Mouse (Mus musculus) intestine, embryonic 14.5 days (tissue): Measurements from ENCODE around the gene Hs1bp3. TPM values are rescaled to one million over a fixed set of nuclear protein-coding genes. Genes with fewer than 3 reads are reported as not detected.
A peak's percentile ranks its signal among the peaks of the same experiment; 100 is the strongest.

Experiments used
- ATAC-seq: fragments of 200-750 bp; cut with Nextera tagmentation; replicated peaks from 2 replicates; pipeline ENCODE4 v1.8.0; 2017; ENCODE audit warnings: low read depth, moderate number of reproducible peaks, moderate TSS enrichment, moderate library complexity; ENCODE audit not compliant: low FRiP score, low TSS enrichment
- DNase-seq: peaks from one replicate; pipeline ENCODE4 v3.0.0-alpha.2; 2018; ENCODE audit warnings: low spot score
- H3K27ac ChIP-seq: fragments of 300-500 bp; sonication (generic); 2 replicates; pipeline ENCODE4 v1.5.1; 2014; ENCODE audit warnings: low read depth, mild to moderate bottlenecking, control low read depth
- H3K27me3 ChIP-seq: fragments of 300-500 bp; sonication (generic); replicated peaks from 2 replicates; pipeline ENCODE4 v1.6.1; 2014; ENCODE audit warnings: low read length, control low read depth; ENCODE audit not compliant: control insufficient read depth, insufficient read depth
- H3K36me3 ChIP-seq: fragments of 300-500 bp; sonication (generic); 2 replicates; pipeline ENCODE4 v1.6.1; 2014; ENCODE audit warnings: low read length, control low read depth; ENCODE audit not compliant: control insufficient read depth, insufficient read depth
- H3K4me1 ChIP-seq: fragments of 300-500 bp; sonication (generic); replicated peaks from 2 replicates; pipeline ENCODE4 v1.6.1; 2014; ENCODE audit warnings: low read length, control low read depth, mixed read lengths; ENCODE audit not compliant: control insufficient read depth, insufficient read depth
- H3K4me2 ChIP-seq: fragments of 300-500 bp; sonication (generic); 2 replicates; pipeline ENCODE4 v1.6.1; 2014; ENCODE audit warnings: low read length
- H3K4me3 ChIP-seq: fragments of 300-500 bp; sonication (generic); 2 replicates; pipeline ENCODE4 v1.5.1; 2014; ENCODE audit warnings: low read depth, low read length, control low read depth, mixed read lengths
- H3K9ac ChIP-seq: fragments of 300-500 bp; sonication (generic); 2 replicates; pipeline ENCODE4 v1.6.1; 2014; ENCODE audit warnings: mild to moderate bottlenecking, low read length
- H3K9me3 ChIP-seq: fragments of 300-500 bp; sonication (generic); 2 replicates; pipeline ENCODE4 v1.6.1; 2016; ENCODE audit warnings: low read length, control low read depth; ENCODE audit not compliant: control insufficient read depth
- WGBS: fragments of 180-500 bp; shearing (Covaris S2); extraction: QIAGEN DNeasy Blood & Tissue Kit; methylation state at CpG from one replicate; pipeline ENCODE4 v1.1.7; 2014; 5-methylcytosine and 5-hydroxymethylcytosine counted together
- polyA plus RNA-seq: library from polyadenylated mRNA; unstranded; fragments of >200 nt; fragmentation: Nextera tagmentation; extraction: Ambion mirVana; gene quantifications from 2 replicates; pipeline ENCODE4 v1.2.1, GENCODE M21; 2014

The Hs1bp3 gene
- polyA plus RNA-seq, 1 experiment from 2014 or later = 15.4 TPM

DNA sequence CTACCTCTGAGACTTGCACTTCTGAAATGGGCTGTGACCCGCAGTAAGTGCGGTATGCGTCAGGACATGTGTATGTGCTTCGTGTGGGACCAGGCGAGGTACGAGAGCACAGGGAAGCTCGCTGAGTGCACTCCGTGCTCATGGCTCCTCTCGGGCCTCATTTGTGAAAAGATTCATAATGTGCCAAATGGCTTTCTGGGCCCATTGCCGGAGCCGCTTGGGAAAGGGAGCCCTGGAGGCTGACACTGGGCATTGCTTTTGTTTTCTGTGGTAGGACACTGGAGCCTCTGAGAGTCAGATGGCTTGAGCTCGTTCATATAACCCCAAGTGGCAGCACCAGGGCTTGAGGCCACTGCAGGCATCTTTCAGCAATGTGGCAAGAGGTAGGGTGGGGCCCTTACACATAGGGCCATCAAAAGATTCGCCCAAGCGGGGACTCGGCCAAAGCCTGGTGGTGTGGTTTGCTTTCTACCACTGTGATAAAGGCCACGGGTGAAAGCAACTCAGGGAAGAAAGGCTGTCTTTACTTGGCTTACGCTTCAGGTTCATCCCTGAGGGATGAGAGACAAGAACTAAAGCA lies 12.8 kb downstream of the Hs1bp3 start:
- Histone ChIP-seq H3K36me3 (peaks cover 29% of the 10 kb centered on the region), H3K9me3 (no peaks in the 10 kb centered on the region), H3K4me3 (no peak overlapping the region), H3K27ac (no peak overlapping the region), H3K4me2 (no peak overlapping the region), H3K4me1 (peaks cover 4% of the 10 kb centered on the region; the same call in 1 of the 2 replicates), H3K9ac (no peak overlapping the region), H3K27me3 (no peaks in the 10 kb centered on the region)
- 92% methylated on average over 17 of the region's 17 CpGs for WGBS
- DNase-seq (no peak), ATAC-seq (no peak)

DNA sequence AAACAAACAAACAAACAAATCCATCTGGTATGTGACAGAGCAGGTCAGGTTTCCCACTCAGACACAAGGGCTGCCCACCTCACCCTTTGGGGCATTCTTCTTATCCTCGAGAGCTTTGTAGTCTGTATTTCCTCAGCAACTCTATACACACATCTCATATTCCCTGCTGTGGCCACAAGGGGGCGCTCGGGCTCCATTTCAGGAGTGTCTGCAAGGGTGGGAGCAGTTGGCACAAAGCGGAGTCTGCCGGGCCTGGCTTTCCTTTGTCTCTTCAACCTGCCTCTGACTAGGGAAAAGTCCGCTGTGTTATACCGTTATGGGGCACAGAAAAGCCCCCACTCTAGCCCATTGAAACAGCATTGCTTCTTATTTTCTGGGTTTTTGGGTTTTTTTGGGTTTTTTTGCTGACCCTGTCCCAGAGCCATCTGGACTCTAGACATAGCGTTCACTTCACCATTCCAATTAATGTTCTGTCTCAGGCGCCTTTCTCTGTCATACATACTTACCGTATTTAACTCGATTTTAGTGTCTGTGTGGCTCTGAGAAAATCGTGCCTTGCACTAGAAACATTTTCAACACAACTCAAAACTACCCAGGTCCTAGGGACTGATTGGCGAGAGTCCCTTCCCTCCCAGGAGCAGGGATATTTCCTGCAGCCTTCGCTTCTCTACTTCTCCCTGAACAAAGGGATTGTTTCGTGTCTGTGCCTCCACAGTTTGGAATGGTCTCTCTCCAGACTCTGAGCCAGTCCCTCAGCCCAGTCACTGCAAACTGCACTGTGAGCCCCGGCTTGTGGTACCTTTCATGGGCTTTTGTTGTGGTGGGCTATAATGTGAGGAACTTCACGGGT lies 13.8 kb downstream of the Hs1bp3 start:
- Histone ChIP-seq H3K4me3 (no peak overlapping the region), H3K27me3 (no peaks in the 10 kb centered on the region), H3K27ac (peak overlapping the region; percentile 30; the same call in 1 of the 2 replicates), H3K9me3 (no peaks in the 10 kb centered on the region), H3K4me2 (0 out of 2 replicates have a peak overlapping the region, but pooled peaks have one; percentile 3), H3K4me1 (peaks cover 9% of the 10 kb centered on the region; the same call in 1 of the 2 replicates), H3K9ac (0 out of 2 replicates have a peak overlapping the region, but pooled peaks have one; percentile 29), H3K36me3 (peaks cover 21% of the 10 kb centered on the region)
- peak; percentile 81 for ATAC-seq
- DNase-seq = peak; percentile 98
- WGBS = 35% methylated on average over 17 of the region's 17 CpGs

- Histone ChIP-seq H3K9me3 (no peaks in the 10 kb centered on the region), H3K4me3 (no peak overlapping the region), H3K36me3 (peaks cover 21% of the 10 kb centered on the region; the same call in 1 of the 2 replicates), H3K4me1 (peaks cover 13% of the 10 kb centered on the region; the same call in 1 of the 2 replicates), H3K27ac (no peak overlapping the region), H3K9ac (0 out of 2 replicates have a peak overlapping the region, but pooled peaks have one; percentile 29), H3K27me3 (no peaks in the 10 kb centered on the region), H3K4me2 (no peak overlapping the region)
- WGBS = 78% methylated on average over 1 of the region's 1 CpGs
- DNase-seq = no peak
- no peak for ATAC-seq
Observed at GRCm38 (mm10) chr12:8327675-8328053, 14.4 kb downstream of the Hs1bp3 start.

DNA sequence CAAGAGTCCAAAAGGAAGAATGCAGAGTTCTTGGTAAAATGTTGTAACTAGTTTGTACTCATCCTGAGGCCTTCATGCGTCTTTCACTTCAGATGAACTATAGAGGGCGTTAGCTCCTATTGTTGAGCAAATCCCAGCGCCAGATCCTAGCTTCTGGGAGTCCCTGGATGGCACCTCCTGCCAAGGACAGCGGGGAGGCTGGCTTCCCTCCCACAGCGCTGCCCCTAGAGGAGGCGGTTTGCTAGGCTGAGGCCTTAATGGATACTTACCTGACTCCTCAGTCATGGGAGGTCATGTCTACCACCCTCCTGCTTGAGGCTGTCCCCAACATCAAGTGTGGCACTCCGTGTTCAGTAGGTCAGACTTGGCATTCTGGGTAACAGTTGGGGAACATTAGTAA lies 16.0 kb downstream of the Hs1bp3 start:
- Histone ChIP-seq H3K4me3 (no peak overlapping the region), H3K36me3 (peaks cover 19% of the 10 kb centered on the region), H3K27me3 (no peaks in the 10 kb centered on the region), H3K4me2 (no peak overlapping the region), H3K27ac (no peak overlapping the region), H3K4me1 (peaks cover 13% of the 10 kb centered on the region; the same call in 1 of the 2 replicates), H3K9me3 (no peaks in the 10 kb centered on the region), H3K9ac (no peak overlapping the region)
- DNase-seq (no peak), ATAC-seq (no peak)
- 95% methylated on average over 7 of the region's 7 CpGs for WGBS

DNA sequence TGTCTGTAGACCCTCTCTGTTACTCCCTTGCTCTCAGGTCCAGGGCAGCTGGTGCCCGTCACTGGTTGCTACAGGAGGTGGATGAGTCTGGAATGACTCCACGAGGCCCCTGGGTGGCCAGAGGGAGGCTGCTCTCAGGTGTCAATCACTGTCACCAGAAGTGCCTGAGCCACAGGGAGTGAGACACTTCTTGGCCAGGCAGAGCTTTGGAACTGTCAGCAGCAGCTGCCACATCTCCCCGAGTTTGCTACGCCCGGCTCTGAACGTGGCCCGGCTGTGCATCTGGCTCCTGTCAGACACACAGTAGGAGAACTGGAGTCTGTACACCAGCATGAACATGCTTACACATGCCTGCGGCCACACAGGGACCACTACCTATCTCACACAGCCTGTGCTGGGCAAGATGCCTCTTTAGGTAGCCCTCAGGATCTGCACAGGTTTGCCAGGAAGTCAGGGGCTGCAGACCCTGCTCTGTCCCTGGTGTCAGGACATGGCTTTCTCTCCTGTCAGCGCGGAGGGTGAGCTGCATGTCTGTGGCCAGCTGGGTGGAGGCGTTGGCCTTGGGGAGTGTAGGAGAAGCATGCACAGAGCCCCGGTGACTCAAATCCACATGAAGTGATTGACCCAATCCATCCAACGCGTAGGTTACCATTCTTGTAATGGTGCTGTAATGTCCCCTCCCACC lies 18.4 kb downstream of the Hs1bp3 start:
- ATAC-seq = no peak; the same call in 1 of the 2 replicates
- H3K4me3 ChIP-seq = no peak overlapping the region
- H3K4me2 ChIP-seq = no peak overlapping the region
- 38% methylated on average over 14 of the region's 14 CpGs for WGBS
- H3K9ac ChIP-seq = no peak overlapping the region
- H3K36me3 ChIP-seq = peaks cover 21% of the 10 kb centered on the region
- peaks cover 13% of the 10 kb centered on the region; the same call in 1 of the 2 replicates for H3K4me1 ChIP-seq
- no peaks in the 10 kb centered on the region for H3K27me3 ChIP-seq
- H3K9me3 ChIP-seq = no peaks in the 10 kb centered on the region
- H3K27ac ChIP-seq = no peak overlapping the region; the same call in 1 of the 2 replicates
- DNase-seq = peak; percentile 67

DNA sequence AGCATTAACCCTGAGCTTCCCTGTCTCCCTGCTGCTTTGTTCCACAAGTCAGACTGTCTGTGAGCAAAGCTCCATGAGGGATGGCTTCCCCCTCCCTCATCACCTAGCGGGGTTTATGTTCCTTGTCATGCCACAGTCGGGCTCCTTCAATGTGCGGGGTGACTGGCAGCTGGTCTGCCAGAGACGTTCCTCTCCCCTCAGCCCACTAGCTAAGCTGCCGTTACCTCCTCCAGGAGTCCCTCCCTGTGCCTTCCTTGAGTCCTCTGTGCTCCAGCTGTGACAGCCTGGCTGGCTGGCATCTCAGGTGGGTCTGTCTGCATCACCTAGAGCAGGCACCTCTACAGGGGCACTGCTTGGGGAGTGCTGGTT lies 18.9 kb downstream of the Hs1bp3 start:
- ATAC-seq = no peak
- Histone ChIP-seq H3K36me3 (peaks cover 26% of the 10 kb centered on the region), H3K4me1 (peaks cover 10% of the 10 kb centered on the region; the same call in 1 of the 2 replicates), H3K27me3 (no peaks in the 10 kb centered on the region), H3K27ac (no peak overlapping the region), H3K4me3 (no peak overlapping the region), H3K4me2 (no peak overlapping the region), H3K9ac (no peak overlapping the region), H3K9me3 (no peaks in the 10 kb centered on the region)
- 64% methylated on average over 5 of the region's 5 CpGs for WGBS
- DNase-seq = no peak

DNA sequence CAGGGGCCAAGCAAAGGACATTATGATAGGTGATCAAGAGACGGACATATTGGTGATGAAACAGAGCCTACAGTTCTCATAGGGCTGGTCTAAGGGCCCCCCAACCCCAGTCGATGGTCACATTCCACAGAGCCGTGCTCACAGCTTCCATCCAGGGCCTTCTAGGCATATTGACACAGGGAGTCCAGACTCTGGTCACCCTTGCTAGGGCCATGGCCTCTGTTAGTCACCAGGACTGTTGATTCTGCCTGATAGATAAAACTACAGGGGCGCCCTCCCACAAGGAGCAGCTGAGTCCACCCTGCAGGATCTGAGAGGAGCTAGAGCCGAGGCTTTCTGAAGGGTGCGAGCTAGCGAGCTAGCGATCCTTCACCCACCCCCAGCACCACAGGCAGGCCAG lies 20.4 kb downstream of the Hs1bp3 start:
- ATAC-seq (no peak), DNase-seq (no peak)
- Histone ChIP-seq H3K9ac (no peak overlapping the region), H3K4me3 (no peak overlapping the region), H3K36me3 (peaks cover 30% of the 10 kb centered on the region), H3K4me1 (peaks cover 15% of the 10 kb centered on the region; the same call in 1 of the 2 replicates), H3K9me3 (no peaks in the 10 kb centered on the region), H3K4me2 (no peak overlapping the region), H3K27ac (no peak overlapping the region), H3K27me3 (no peaks in the 10 kb centered on the region)
- 76% methylated on average over 8 of the region's 8 CpGs for WGBS

DNA sequence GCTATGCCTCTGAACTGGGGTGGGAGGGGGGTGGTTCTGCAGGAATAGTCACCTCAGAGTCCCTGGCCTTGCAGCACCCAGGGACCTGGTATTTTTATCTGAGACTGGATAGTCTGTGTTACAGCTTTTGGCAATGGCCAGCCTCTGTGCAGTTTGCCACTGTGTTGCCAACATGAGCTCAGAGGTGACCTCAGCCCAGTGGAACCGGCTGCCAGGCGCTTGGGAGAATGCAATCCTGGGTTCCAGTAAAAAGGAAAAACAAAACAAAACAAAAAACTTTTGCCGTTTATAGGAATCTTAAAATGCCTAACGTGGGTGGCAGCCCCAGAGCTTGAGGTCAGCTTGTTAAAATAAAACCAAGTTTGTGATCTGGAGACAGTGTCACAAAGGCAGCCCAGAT lies 21.0 kb downstream of the Hs1bp3 start:
- no peak for ATAC-seq
- no peak overlapping the region for H3K9ac ChIP-seq
- H3K4me2 ChIP-seq = no peak overlapping the region
- no peak overlapping the region for H3K27ac ChIP-seq
- H3K27me3 ChIP-seq = no peaks in the 10 kb centered on the region
- 80% methylated on average over 4 of the region's 4 CpGs for WGBS
- H3K4me1 ChIP-seq = peaks cover 15% of the 10 kb centered on the region; the same call in 1 of the 2 replicates
- H3K36me3 ChIP-seq = peaks cover 31% of the 10 kb centered on the region
- H3K9me3 ChIP-seq = no peaks in the 10 kb centered on the region
- no peak for DNase-seq
- no peak overlapping the region for H3K4me3 ChIP-seq
